Mouse (Mus musculus) midbrain, embryonic 14.5 days (tissue): ENCODE results near the gene Anapc5. TPM values are rescaled to one million over a fixed set of nuclear protein-coding genes. Genes with fewer than 3 reads are reported as not detected.
A peak's percentile ranks its signal among the peaks of the same experiment; 100 is the strongest.

Experiments used
- ATAC-seq: fragments of 200-750 bp; cut with Nextera tagmentation; 2 replicates; pipeline ENCODE4 v1.8.0; 2017; ENCODE audit warnings: moderate number of reproducible peaks, moderate library complexity; ENCODE audit not compliant: low FRiP score, low TSS enrichment
- DNase-seq: peaks from one replicate; pipeline ENCODE4 v3.0.0-alpha.2; 2015
- H3K27ac ChIP-seq: fragments of 300-500 bp; sonication (generic); replicated peaks from 2 replicates; pipeline ENCODE4 v1.5.1; 2014; ENCODE audit warnings: mild to moderate bottlenecking, low read depth, low read length, moderate library complexity
- H3K27me3 ChIP-seq: fragments of 300-500 bp; sonication (generic); 2 replicates; pipeline ENCODE4 v1.6.1; 2014; ENCODE audit warnings: low read length, control low read depth, mixed read lengths; ENCODE audit not compliant: control insufficient read depth, insufficient read depth
- H3K36me3 ChIP-seq: fragments of 300-500 bp; sonication (generic); 2 replicates; pipeline ENCODE4 v1.6.1; 2014; ENCODE audit warnings: low read length, control low read depth; ENCODE audit not compliant: control insufficient read depth, insufficient read depth
- H3K4me1 ChIP-seq: fragments of 300-500 bp; sonication (generic); 2 replicates; pipeline ENCODE4 v1.6.1; 2014; ENCODE audit warnings: mild to moderate bottlenecking, antibody characterized with exemption, low read length, control low read depth; ENCODE audit not compliant: control insufficient read depth, insufficient read depth
- H3K4me2 ChIP-seq: fragments of 300-500 bp; sonication (generic); 2 replicates; pipeline ENCODE4 v1.6.1; 2014; ENCODE audit warnings: mild to moderate bottlenecking, low read length, moderate library complexity
- H3K4me3 ChIP-seq: fragments of 300-500 bp; sonication (generic); replicated peaks from 2 replicates; pipeline ENCODE4 v1.5.1; 2014; ENCODE audit warnings: low read depth, low read length
- H3K9ac ChIP-seq: fragments of 300-500 bp; sonication (generic); replicated peaks from 2 replicates; pipeline ENCODE4 v1.6.1; 2014; ENCODE audit warnings: mild to moderate bottlenecking, low read length, moderate library complexity
- H3K9me3 ChIP-seq: fragments of 300-500 bp; sonication (generic); 2 replicates; pipeline ENCODE4 v1.6.1; 2016; ENCODE audit warnings: low read length, control low read depth, mixed read lengths; ENCODE audit not compliant: control insufficient read depth
- WGBS: fragments of 180-500 bp; shearing (Covaris S2); extraction: QIAGEN DNeasy Blood & Tissue Kit; methylation state at CpG from one replicate; pipeline ENCODE4 v1.1.7; 2014; 5-methylcytosine and 5-hydroxymethylcytosine counted together
- polyA plus RNA-seq: library from polyadenylated mRNA; unstranded; fragments of >200 nt; fragmentation: Nextera tagmentation; extraction: Ambion mirVana; gene quantifications from 2 replicates; pipeline ENCODE4 v1.2.1, GENCODE M21; 2014

Gene Anapc5
- polyA plus RNA-seq, 1 experiment from 2014 or later = 535 TPM

- H3K27ac ChIP-seq = no peak overlapping the region
- no peaks in the 10 kb centered on the region for H3K4me1 ChIP-seq
- 51% methylated on average over 10 of the region's 10 CpGs for WGBS
- no peak overlapping the region for H3K4me3 ChIP-seq
- no peak overlapping the region for H3K9ac ChIP-seq
- H3K9me3 ChIP-seq = no peaks in the 10 kb centered on the region
- no peaks in the 10 kb centered on the region for H3K27me3 ChIP-seq
- H3K4me2 ChIP-seq = no peak overlapping the region
- DNase-seq = peak; percentile 34
- ATAC-seq = no peak
- peaks cover 15% of the 10 kb centered on the region for H3K36me3 ChIP-seq
These were observed 57.1 kb downstream of the Anapc5 start for GRCm38 (mm10) chr5:122764032-122764464.

GRCm38 (mm10) chr5:122763271-122764031, 57.7 kb downstream of the Anapc5 start:
- no peak overlapping the region for H3K4me2 ChIP-seq
- no peaks in the 10 kb centered on the region for H3K4me1 ChIP-seq
- H3K9ac ChIP-seq = no peak overlapping the region
- H3K27ac ChIP-seq = no peak overlapping the region
- H3K9me3 ChIP-seq = no peaks in the 10 kb centered on the region
- peaks cover 20% of the 10 kb centered on the region for H3K36me3 ChIP-seq
- DNase-seq (no peak), ATAC-seq (no peak)
- no peak overlapping the region for H3K4me3 ChIP-seq
- H3K27me3 ChIP-seq = no peaks in the 10 kb centered on the region
- WGBS = 85% methylated on average over 29 of the region's 29 CpGs

GRCm38 (mm10) chr5:122756680-122757079, 64.5 kb downstream of the Anapc5 start:
- WGBS = 92% methylated on average over 7 of the region's 7 CpGs
- no peak overlapping the region for H3K9ac ChIP-seq
- DNase-seq (no peak), ATAC-seq (no peak)
- no peaks in the 10 kb centered on the region for H3K27me3 ChIP-seq
- no peak overlapping the region for H3K27ac ChIP-seq
- H3K36me3 ChIP-seq = peaks cover 43% of the 10 kb centered on the region
- H3K4me2 ChIP-seq = no peak overlapping the region
- no peak overlapping the region for H3K4me3 ChIP-seq
- H3K9me3 ChIP-seq = no peaks in the 10 kb centered on the region
- no peaks in the 10 kb centered on the region for H3K4me1 ChIP-seq

GRCm38 (mm10) chr5:122756144-122756543, 65.0 kb downstream of the Anapc5 start:
- Histone ChIP-seq H3K4me2 (no peak overlapping the region), H3K9ac (no peak overlapping the region), H3K4me3 (no peak overlapping the region), H3K9me3 (no peaks in the 10 kb centered on the region), H3K27ac (no peak overlapping the region), H3K36me3 (peaks cover 44% of the 10 kb centered on the region), H3K27me3 (no peaks in the 10 kb centered on the region), H3K4me1 (no peaks in the 10 kb centered on the region)
- ATAC-seq (no peak), DNase-seq (no peak)
- 43% methylated on average over 6 of the region's 6 CpGs for WGBS

- Histone ChIP-seq H3K4me2 (no peak overlapping the region), H3K4me1 (no peaks in the 10 kb centered on the region), H3K27ac (no peak overlapping the region), H3K36me3 (peaks cover 46% of the 10 kb centered on the region), H3K9me3 (no peaks in the 10 kb centered on the region), H3K27me3 (no peaks in the 10 kb centered on the region), H3K9ac (no peak overlapping the region), H3K4me3 (no peak overlapping the region)
- no peak for DNase-seq
- WGBS = 97% methylated on average over 4 of the region's 4 CpGs
- ATAC-seq = no peak
These were observed 65.5 kb downstream of the Anapc5 start for GRCm38 (mm10) chr5:122755620-122756019.

GRCm38 (mm10) chr5:122754477-122754876, 66.7 kb downstream of the Anapc5 start:
- H3K9ac ChIP-seq = no peak overlapping the region
- peaks cover 46% of the 10 kb centered on the region for H3K36me3 ChIP-seq
- H3K27ac ChIP-seq = no peak overlapping the region
- no peak overlapping the region for H3K4me3 ChIP-seq
- no peak for ATAC-seq
- H3K4me2 ChIP-seq = no peak overlapping the region
- H3K9me3 ChIP-seq = no peaks in the 10 kb centered on the region
- no peaks in the 10 kb centered on the region for H3K4me1 ChIP-seq
- WGBS = 92% methylated on average over 16 of the region's 16 CpGs
- DNase-seq = no peak
- H3K27me3 ChIP-seq = no peaks in the 10 kb centered on the region

- no peaks in the 10 kb centered on the region for H3K4me1 ChIP-seq
- no peak overlapping the region for H3K4me2 ChIP-seq
- peaks cover 46% of the 10 kb centered on the region for H3K36me3 ChIP-seq
- H3K9me3 ChIP-seq = no peaks in the 10 kb centered on the region
- no peak overlapping the region for H3K9ac ChIP-seq
- no peak for DNase-seq
- 86% methylated on average over 7 of the region's 7 CpGs for WGBS
- H3K27ac ChIP-seq = no peak overlapping the region
- ATAC-seq = no peak
- H3K27me3 ChIP-seq = no peaks in the 10 kb centered on the region
- H3K4me3 ChIP-seq = no peak overlapping the region
These were observed 73.2 kb downstream of the Anapc5 start for GRCm38 (mm10) chr5:122747950-122748349.

GRCm38 (mm10) chr5:122743880-122744422, 77.2 kb downstream of the Anapc5 start:
- H3K9me3 ChIP-seq = no peaks in the 10 kb centered on the region
- WGBS = 86% methylated on average over 13 of the region's 13 CpGs
- no peak overlapping the region for H3K4me3 ChIP-seq
- no peaks in the 10 kb centered on the region for H3K27me3 ChIP-seq
- H3K4me1 ChIP-seq = no peaks in the 10 kb centered on the region
- ATAC-seq (no peak), DNase-seq (no peak)
- H3K9ac ChIP-seq = no peak overlapping the region
- H3K4me2 ChIP-seq = no peak overlapping the region
- no peak overlapping the region for H3K27ac ChIP-seq
- H3K36me3 ChIP-seq = peaks cover 70% of the 10 kb centered on the region
